Comparison of ENCODE assay signal across 10 mouse cellular contexts in genomic region chr6:15792680-15793601, GRCm38 (mm10).
A peak's percentile ranks its signal among the peaks of the same experiment; 100 is the strongest.
DNase-seq lines count a peak whose midpoint lies in the region; ATAC-seq and TF ChIP-seq lines count a peak whose summit lies in the region.
"Had no signal": no experiment of that assay in that cellular context is flagged by ENCODE, and none has a peak within 500 bp of the region (broad histone marks: within the 10 kb centered on the region; RNA-seq: fewer than 3 reads in every experiment).

No protein-coding gene starts in this region.

- no peak for TF ChIP-seq CTCF in CH12.LX (conservative IDR thresholded peaks at IDR 0.05 in 1 of 2, IDR thresholded peaks at IDR 0.05 in 1 of 2; ENCODE audit: low read depth in 2 of 2, low read length in 2 of 2)

- no peaks in the 10 kb centered on the region for H3K9me3 ChIP-seq in kidney, embryonic 16.5 days (ENCODE audit: low read length)
- H3K9me3 ChIP-seq in CH12.LX (replicated peaks; ENCODE audit: low read length): no peaks in the 10 kb centered on the region
- H3K9me3 ChIP-seq in midbrain, embryonic 14.5 days (ENCODE audit: control insufficient read depth, low read length): no peaks in the 10 kb centered on the region
- H3K9me3 ChIP-seq: neural tube, embryonic 12.5 days had no signal

- dilution Hi-C loops in CH12.LX (cut with MboI; ENCODE audit: extremely low pct_ligation_motif_present, extremely low pct_unique_long_range_greater_than_20kb, low sequenced_read_pairs): no loop called here

- no peaks in the 10 kb centered on the region for H3K27me3 ChIP-seq in kidney, embryonic 16.5 days (ENCODE audit: insufficient read depth, low read length)
- H3K27me3 ChIP-seq in CH12.LX (replicated peaks): no peaks in the 10 kb centered on the region
- H3K27me3 ChIP-seq in midbrain, embryonic 14.5 days (ENCODE audit: control insufficient read depth, insufficient read depth, low read length): no peaks in the 10 kb centered on the region
- H3K27me3 ChIP-seq: neural tube, embryonic 12.5 days; Patski had no signal

- WGBS in kidney, embryonic 16.5 days: 44% methylated on average over 12 of the region's 12 CpGs
- 81% methylated on average over 12 of the region's 12 CpGs for WGBS in midbrain, embryonic 14.5 days

- H3K4me3 ChIP-seq in kidney, embryonic 16.5 days (ENCODE audit: low read length): no peak overlapping the region
- H3K4me3 ChIP-seq in CH12.LX (replicated peaks in 1 of 3; ENCODE audit: low read depth in 2 of 3, low read length in 2 of 3, poor library complexity in 1 of 3): peak overlapping the region; percentile 4 to 39 (median 36)
- H3K4me3 ChIP-seq in midbrain, embryonic 14.5 days (replicated peaks; ENCODE audit: low read depth, low read length): no peak overlapping the region
- H3K4me3 ChIP-seq: neural tube, embryonic 12.5 days had no signal

- peaks cover 5% of the 10 kb centered on the region; the same call in 1 of the 2 replicates for H3K79me2 ChIP-seq in CH12.LX (replicated peaks; ENCODE audit: control insufficient read depth, extremely low read depth, insufficient read depth, poor library complexity, severe bottlenecking)

- H3K9ac ChIP-seq in kidney, embryonic 16.5 days (replicated peaks; ENCODE audit: low read length): no peak overlapping the region
- peak overlapping the region; percentile 63 for H3K9ac ChIP-seq in CH12.LX (ENCODE audit: insufficient read depth, low read depth)
- H3K9ac ChIP-seq in midbrain, embryonic 14.5 days (replicated peaks; ENCODE audit: low read length): no peak overlapping the region
- H3K9ac ChIP-seq: neural tube, embryonic 12.5 days had no signal

- peak overlapping the region; percentile 26 for H3K27ac ChIP-seq in kidney, embryonic 16.5 days (ENCODE audit: low read length)
- peak overlapping the region; percentile 90 for H3K27ac ChIP-seq in CH12.LX (ENCODE audit: insufficient read depth, low read depth)
- H3K27ac ChIP-seq in midbrain, embryonic 14.5 days (replicated peaks; ENCODE audit: low read depth, low read length): no peak overlapping the region
- H3K27ac ChIP-seq: neural tube, embryonic 12.5 days had no signal

- H3K36me3 ChIP-seq in kidney, embryonic 16.5 days (ENCODE audit: insufficient read depth, low read length): no peaks in the 10 kb centered on the region
- peaks cover 4 to 21% of the 10 kb centered on the region in 2 experiments for H3K36me3 ChIP-seq in CH12.LX (replicated peaks in 1 of 2; ENCODE audit: control insufficient read depth in 1 of 2, insufficient read depth in 1 of 2, low read length in 1 of 2)
- no peaks in the 10 kb centered on the region for H3K36me3 ChIP-seq in midbrain, embryonic 14.5 days (ENCODE audit: control insufficient read depth, insufficient read depth, low read length)
- H3K36me3 ChIP-seq: neural tube, embryonic 12.5 days had no signal

- no peak for DNase-seq in kidney, postnatal 14 days
- DNase-seq in CH12.LX (ENCODE audit: extremely low read depth): peak; percentile 51
- DNase-seq in fibroblast of lung, adult 2 months (ENCODE audit: low read depth): peak; percentile 40
- peak; percentile 22 to 35 for DNase-seq in kidney, postnatal 4 days
- DNase-seq in midbrain, embryonic 14.5 days: no peak
- DNase-seq in urinary bladder, postnatal 36 days (ENCODE audit: low spot score in 2 of 2): no peak
- no peak for DNase-seq in urinary bladder, adult 18-20 months (ENCODE audit: low spot score in 2 of 2)

- no peak; the same call in 1 of the 2 replicates for TF ChIP-seq POLR2A in CH12.LX (IDR thresholded peaks at IDR 0.05; ENCODE audit: low read depth, low read length)

- peak; percentile 68; the same call in 1 of the 2 replicates for TF ChIP-seq EP300 in CH12.LX (IDR thresholded peaks at IDR 0.05; ENCODE audit: low read length)

- in situ Hi-C loops in CH12.LX (cut with MboI; ENCODE audit: low pct_ligation_motif_present, low pct_unique_long_range_greater_than_20kb, low sequenced_read_pairs): no loop called here

- H3K4me2 ChIP-seq in kidney, embryonic 16.5 days (replicated peaks; ENCODE audit: low read depth, low read length): peak overlapping the region; percentile 1; the same call in 1 of the 2 replicates
- peak overlapping the region; percentile 99 for H3K4me2 ChIP-seq in CH12.LX (ENCODE audit: insufficient read depth, low read depth, poor library complexity, severe bottlenecking)
- no peak overlapping the region for H3K4me2 ChIP-seq in midbrain, embryonic 14.5 days (ENCODE audit: low read length)
- H3K4me2 ChIP-seq: neural tube, embryonic 12.5 days had no signal

- peaks cover 8% of the 10 kb centered on the region for H3K4me1 ChIP-seq in kidney, embryonic 16.5 days (ENCODE audit: insufficient read depth, low read length)
- peaks cover 12 to 51% of the 10 kb centered on the region in 2 experiments for H3K4me1 ChIP-seq in CH12.LX (ENCODE audit: control insufficient read depth in 1 of 2, insufficient read depth in 2 of 2)
- H3K4me1 ChIP-seq in midbrain, embryonic 14.5 days (ENCODE audit: control insufficient read depth, insufficient read depth, low read length): peaks cover 9% of the 10 kb centered on the region; the same call in 1 of the 2 replicates

- ATAC-seq in kidney, embryonic 16.5 days (ENCODE audit: low FRiP score, low TSS enrichment): peak; percentile 50
- ATAC-seq in midbrain, embryonic 14.5 days (ENCODE audit: low FRiP score, low TSS enrichment): no peak

- no peak for TF ChIP-seq RAD21 in CH12.LX (IDR thresholded peaks at IDR 0.05; ENCODE audit: low read depth, low read length)

TF ChIP-seq in CH12.LX, 34 proteins besides CTCF, POLR2A, EP300 and RAD21:
- TF ChIP-seq ZMIZ1 (IDR thresholded peaks at IDR 0.05; ENCODE audit: low read depth, low read length) (0 out of 2 replicates have a peak, but pooled peaks have one; percentile 60), MYC (IDR thresholded peaks at IDR 0.05; ENCODE audit: low read depth, low read length) (peak; percentile 20; the same call in 1 of the 2 replicates), SMC3 (IDR thresholded peaks at IDR 0.05; ENCODE audit: low read depth, low read length) (no peak), E2F4 (IDR thresholded peaks at IDR 0.05; ENCODE audit: insufficient replicate concordance, low read depth, low read length) (0 out of 2 replicates have a peak, but pooled peaks have one; percentile 31), JUN (IDR thresholded peaks at IDR 0.05; ENCODE audit: insufficient read depth, low read depth, low read length) (peak; percentile 53), NELFE (IDR thresholded peaks at IDR 0.05; ENCODE audit: low read depth, low read length) (peak; percentile 45; the same call in 1 of the 2 replicates), IRF4 (IDR thresholded peaks at IDR 0.05; ENCODE audit: low read depth, low read length) (no peak; the same call in 1 of the 2 replicates), PAX5 (IDR thresholded peaks at IDR 0.05; ENCODE audit: low read length) (no peak), BHLHE40 (IDR thresholded peaks at IDR 0.05; ENCODE audit: low read depth, low read length) (peak; percentile 47), ELF1 (IDR thresholded peaks at IDR 0.05; ENCODE audit: low read depth, low read length) (peak; percentile 67; the same call in 1 of the 2 replicates), GABPA (IDR thresholded peaks at IDR 0.05; ENCODE audit: insufficient replicate concordance, low read depth, low read length) (no peak), CHD2 (IDR thresholded peaks at IDR 0.05; ENCODE audit: low read length) (peak; percentile 66; the same call in 1 of the 2 replicates), NRF1 (IDR thresholded peaks at IDR 0.05; ENCODE audit: low read depth, low read length) (no peak), JUND (conservative IDR thresholded peaks at IDR 0.05; ENCODE audit: low read depth, low read length) (peak; percentile 45; the same call in 1 of the 2 replicates), TBP (conservative IDR thresholded peaks at IDR 0.05; ENCODE audit: low read depth, low read length) (peak; percentile 35; the same call in 1 of the 2 replicates), POLR2AphosphoS2 (IDR thresholded peaks at IDR 0.05; ENCODE audit: low read depth, low read length) (no peak), MEF2A (IDR thresholded peaks at IDR 0.05; ENCODE audit: borderline replicate concordance, low read depth, low read length) (peak; percentile 39; the same call in 1 of the 2 replicates), MXI1 (IDR thresholded peaks at IDR 0.05; ENCODE audit: low read depth, low read length) (0 out of 2 replicates have a peak, but pooled peaks have one; percentile 27), RCOR1 (conservative IDR thresholded peaks at IDR 0.05; ENCODE audit: low read depth, low read length) (no peak), CHD1 (IDR thresholded peaks at IDR 0.05; ENCODE audit: low read depth, low read length) (0 out of 2 replicates have a peak, but pooled peaks have one; percentile 54), MAZ (IDR thresholded peaks at IDR 0.05; ENCODE audit: low read depth, low read length) (no peak), ZC3H11A (IDR thresholded peaks at IDR 0.05; ENCODE audit: low read depth, low read length) (no peak), MAFK (IDR thresholded peaks at IDR 0.05; ENCODE audit: insufficient replicate concordance, low read length) (no peak), SIN3A (IDR thresholded peaks at IDR 0.05; ENCODE audit: low read length) (peak; percentile 54; the same call in 1 of the 2 replicates), ZNF384 (IDR thresholded peaks at IDR 0.05; ENCODE audit: low read depth, low read length) (peak; percentile 29; the same call in 1 of the 2 replicates), ETS1 (conservative IDR thresholded peaks at IDR 0.05; ENCODE audit: low read depth, low read length) (peak; percentile 20; the same call in 1 of the 2 replicates), KAT2A (IDR thresholded peaks at IDR 0.05; ENCODE audit: insufficient replicate concordance, low read length) (no peak)

Comparison
In these comparisons a context has a peak if more than half of its experiments do, and no peak if none do; other contexts are left out.
1. DNase-seq: peak in CH12.LX (single experiment), fibroblast of lung, adult 2 months (single experiment) and kidney, postnatal 4 days (2 of 2); none in kidney, postnatal 14 days (single experiment), midbrain, embryonic 14.5 days (single experiment), urinary bladder, postnatal 36 days (0 of 2) and urinary bladder, adult 18-20 months (0 of 2).
2. H3K4me3 ChIP-seq: peak in CH12.LX (3 of 3); none in kidney, embryonic 16.5 days (single experiment) and midbrain, embryonic 14.5 days (single experiment).